Mouse (Mus musculus) heart, adult 2 months (tissue): ENCODE results near the gene Prr23a3.

Source experiments
- CTCF ChIP-seq: fragments of 200-600 bp; IDR thresholded peaks from 2 replicates; pipeline ENCODE4 v1.8.1; 2022; ENCODE audit warnings: antibody characterized with exemption, mild to moderate bottlenecking, moderate library complexity
- POLR2A ChIP-seq: fragments of 200-500 bp; IDR thresholded peaks from 2 replicates; pipeline ENCODE4 v1.6.1; 2011; ENCODE audit warnings: mild to moderate bottlenecking, low read depth, low read length, control low read depth; ENCODE audit not compliant: insufficient read depth

- TF ChIP-seq POLR2A (no peak), CTCF (no peak)
Observed at GRCm38 (mm10) chr9:98823805-98824204, 40.8 kb upstream of the Prr23a3 start.
